Mouse (Mus musculus): Measurements from ENCODE around the gene Serpinf1.
A peak's percentile ranks its signal among the peaks of the same experiment; 100 is the strongest.

GRCm38 (mm10) chr11:75461743-75462252, 39.3 kb upstream of the Serpinf1 start:
- TF ChIP-seq CTCF (IDR thresholded peaks at IDR 0.05; ENCODE audit: insufficient read depth, low read length), result no peak
- peak; percentile 44; the same call in 1 of the 2 replicates for TF ChIP-seq POLR2A (IDR thresholded peaks at IDR 0.05; ENCODE audit: borderline replicate concordance, extremely low read depth, low read depth, low read length)

Data from lung, adult 2 months (tissue).